In genomic region chr2:33629641-33630040, GRCm38 (mm10) we compare ENCODE assay signal across 21 mouse cellular contexts. TPM values are rescaled to one million over a fixed set of nuclear protein-coding genes. Genes with fewer than 3 reads are reported as not detected.
DNase-seq lines count a peak whose midpoint lies in the region; ATAC-seq lines count a peak whose summit lies in the region.
"Had no signal": no experiment of that assay in that cellular context is flagged by ENCODE, and none has a peak within 500 bp of the region (broad histone marks: within the 10 kb centered on the region; RNA-seq: fewer than 3 reads in every experiment).

No protein-coding gene starts in this region.

- H3K27ac ChIP-seq in kidney, embryonic 14.5 days (ENCODE audit: low read depth, low read length): peak overlapping the region; percentile 44; the same call in 1 of the 2 replicates
- H3K27ac ChIP-seq in embryonic facial prominence, embryonic 10.5 days (replicated peaks): peak overlapping the region; percentile 76
- no peak overlapping the region for H3K27ac ChIP-seq in hindbrain, embryonic 16.5 days (ENCODE audit: low read depth, low read length)
- H3K27ac ChIP-seq: embryonic facial prominence, embryonic 15.5 days; forebrain, embryonic 13.5 days; gastrocnemius, adult 2 months; heart, adult 2 months had no signal

- H3K4me2 ChIP-seq in kidney, embryonic 14.5 days (replicated peaks; ENCODE audit: low read depth, low read length): no peak overlapping the region
- peak overlapping the region; percentile 36 for H3K4me2 ChIP-seq in hindbrain, embryonic 16.5 days (ENCODE audit: low read length)
- H3K4me2 ChIP-seq: embryonic facial prominence, embryonic 15.5 days; forebrain, embryonic 13.5 days had no signal

- ATAC-seq in kidney, embryonic 14.5 days (ENCODE audit: low FRiP score, low TSS enrichment): no peak
- ATAC-seq in hindbrain, embryonic 16.5 days: no peak
- ATAC-seq: forebrain, embryonic 13.5 days; inflammation-experienced regulatory T-cells, adult 6 months had no signal

- no peak overlapping the region for H3K4me3 ChIP-seq in kidney, embryonic 14.5 days (ENCODE audit: low read length)
- H3K4me3 ChIP-seq in embryonic facial prominence, embryonic 10.5 days: peak overlapping the region; percentile 35; the same call in 1 of the 2 replicates
- H3K4me3 ChIP-seq in hindbrain, embryonic 16.5 days (ENCODE audit: low read length): no peak overlapping the region
- H3K4me3 ChIP-seq: embryonic facial prominence, embryonic 15.5 days; forebrain, embryonic 13.5 days; gastrocnemius, adult 2 months; heart, adult 2 months had no signal

- peaks cover 54% of the 10 kb centered on the region for H3K4me1 ChIP-seq in kidney, embryonic 14.5 days (ENCODE audit: control insufficient read depth, insufficient read depth, low read length)
- peaks cover 90% of the 10 kb centered on the region for H3K4me1 ChIP-seq in embryonic facial prominence, embryonic 10.5 days
- H3K4me1 ChIP-seq in hindbrain, embryonic 16.5 days (ENCODE audit: control insufficient read depth, insufficient read depth, low read depth, low read length): peaks cover 10% of the 10 kb centered on the region

- no peak overlapping the region for H3K9ac ChIP-seq in kidney, embryonic 14.5 days (ENCODE audit: low read depth, low read length)
- H3K9ac ChIP-seq in hindbrain, embryonic 16.5 days (ENCODE audit: low read depth, low read length): no peak overlapping the region; the same call in 1 of the 2 replicates
- H3K9ac ChIP-seq: embryonic facial prominence, embryonic 15.5 days; forebrain, embryonic 13.5 days had no signal

- 6% methylated on average over 6 of the region's 6 CpGs for WGBS in kidney, embryonic 14.5 days
- WGBS in embryonic facial prominence, embryonic 10.5 days: 5% methylated on average over 6 of the region's 6 CpGs
- 8% methylated on average over 6 of the region's 6 CpGs for WGBS in hindbrain, embryonic 16.5 days

- peaks cover 83% of the 10 kb centered on the region for H3K27me3 ChIP-seq in kidney, embryonic 14.5 days (ENCODE audit: control insufficient read depth, insufficient read depth, low read length)
- H3K27me3 ChIP-seq in embryonic facial prominence, embryonic 10.5 days (replicated peaks; ENCODE audit: low read depth, poor library complexity, severe bottlenecking): peaks cover 100% of the 10 kb centered on the region
- peaks cover 63% of the 10 kb centered on the region for H3K27me3 ChIP-seq in hindbrain, embryonic 16.5 days (replicated peaks; ENCODE audit: control insufficient read depth, insufficient read depth, low read length)

- DNase-seq in kidney, postnatal 10 days: no peak
- DNase-seq in embryonic facial prominence, embryonic 10.5 days (ENCODE audit: low spot score): peak; percentile 35
- peak; percentile 45 for DNase-seq in neural tube, embryonic 10.5 days (ENCODE audit: extremely low spot score, low spot score)
- DNase-seq in natural killer cell, adult 2 months (ENCODE audit: low spot score in 2 of 2): no peak
- no peak for DNase-seq in cerebellum, adult 11 months
- no peak for DNase-seq in left cerebral cortex, adult 18-20 months (ENCODE audit: low spot score in 2 of 2)
- DNase-seq: B cell, adult 2 months; cerebellum, postnatal 36 days; gastrocnemius, adult 2 months; heart, adult 2 months; kidney, postnatal 36 days; liver; lung, adult 2 months; thymus, adult 18-20 months had no signal

- H3K36me3 ChIP-seq in kidney, embryonic 14.5 days (ENCODE audit: control insufficient read depth, insufficient read depth, low read length): no peaks in the 10 kb centered on the region
- H3K36me3 ChIP-seq in embryonic facial prominence, embryonic 10.5 days (replicated peaks): no peaks in the 10 kb centered on the region
- no peaks in the 10 kb centered on the region for H3K36me3 ChIP-seq in hindbrain, embryonic 16.5 days (ENCODE audit: control insufficient read depth, insufficient read depth, low read length)
- H3K36me3 ChIP-seq: embryonic facial prominence, embryonic 15.5 days had no signal

- H3K9me3 ChIP-seq in kidney, embryonic 14.5 days (ENCODE audit: control insufficient read depth, low read length): no peaks in the 10 kb centered on the region
- H3K9me3 ChIP-seq in embryonic facial prominence, embryonic 10.5 days: no peaks in the 10 kb centered on the region
- H3K9me3 ChIP-seq in hindbrain, embryonic 16.5 days (ENCODE audit: control insufficient read depth, low read length): no peaks in the 10 kb centered on the region
- H3K9me3 ChIP-seq: embryonic facial prominence, embryonic 15.5 days; forebrain, embryonic 13.5 days had no signal

RNA-seq across cellular contexts. Expression of gene Lmx1b, which starts 10.7 kb away (rescaled TPM):
- polyA plus RNA-seq in kidney, embryonic 14.5 days (2014; fragmentation: Nextera tagmentation; extraction: Ambion mirVana): 1.9 and 2.2 TPM in 2 replicates
- 0.85 and 0.99 TPM in 2 replicates for polyA plus RNA-seq in embryonic facial prominence, embryonic 10.5 days (2016; fragmentation: Nextera tagmentation; extraction: Ambion mirVana)
- polyA plus RNA-seq in hindbrain, embryonic 16.5 days (2015; fragmentation: Nextera tagmentation; extraction: Ambion mirVana): 3.3 and 3.5 TPM in 2 replicates
- under 1 TPM; 0.14 to 0.60 TPM for total RNA-seq in left cerebral cortex, adult 18-20 months (2021)
- total RNA-seq: adrenal gland, adult 18-20 months had no signal
- polyA plus RNA-seq: heart, embryonic 16.5 days; inflammation-experienced regulatory T-cells, adult 6 months had no signal

Comparison
In these comparisons a context has a peak if more than half of its experiments do, and no peak if none do; other contexts are left out.
1. DNase-seq: peak in embryonic facial prominence, embryonic 10.5 days (single experiment) and neural tube, embryonic 10.5 days (single experiment); none in kidney, postnatal 10 days (single experiment), natural killer cell, adult 2 months (0 of 2), cerebellum, adult 11 months (single experiment) and left cerebral cortex, adult 18-20 months (0 of 2).